In the genomic region with DNA sequence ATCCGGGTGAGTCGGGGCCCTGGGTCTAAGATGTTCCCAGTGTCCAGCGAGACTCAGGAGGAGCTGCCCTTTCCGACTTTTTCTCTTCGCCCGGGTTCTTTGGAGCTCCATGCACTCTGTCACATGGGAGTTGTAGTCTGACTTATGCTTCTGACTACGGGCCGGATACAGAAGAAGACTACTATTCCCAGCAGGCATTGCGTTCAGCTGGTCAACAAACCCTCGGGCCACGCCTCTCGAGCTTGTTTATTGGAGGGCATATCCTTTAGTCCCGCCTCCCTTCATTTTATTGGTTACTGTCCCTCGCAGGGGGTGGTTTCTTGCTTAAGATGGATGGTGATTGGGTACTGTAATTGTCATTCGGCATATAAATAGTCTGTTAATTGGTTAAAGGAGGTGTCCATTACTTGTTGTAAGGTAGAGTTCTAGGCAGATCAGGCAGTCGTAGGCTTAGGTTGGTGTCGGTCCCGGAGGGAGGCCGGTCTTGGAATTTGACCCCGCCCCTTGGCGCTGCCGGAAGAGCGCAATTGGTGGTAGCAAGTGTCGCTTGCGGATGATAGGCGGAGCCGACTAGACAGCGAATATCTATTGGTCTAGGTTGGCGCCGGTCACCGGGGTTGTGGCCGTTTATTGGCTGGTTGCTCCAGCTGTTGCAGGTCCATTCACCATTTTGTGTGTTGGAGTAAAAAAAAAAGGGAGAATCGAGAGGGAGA, we compare ENCODE assay signal across 8 mouse cellular contexts. TPM values are rescaled to one million over a fixed set of nuclear protein-coding genes. Genes with fewer than 3 reads are reported as not detected.
DNase-seq lines count a peak whose midpoint lies in the region; ATAC-seq and TF ChIP-seq lines count a peak whose summit lies in the region.

No protein-coding gene starts in this region.

- under 1% methylated on average over 33 of the region's 33 CpGs for WGBS in forebrain, embryonic 13.5 days
- WGBS in large intestine, adult 2 months: under 1% methylated on average over 33 of the region's 33 CpGs
- WGBS in liver, postnatal 0 days (ENCODE audit: insufficient replicate concordance): under 1% methylated on average over 33 of the region's 33 CpGs
- WGBS in neural tube, embryonic 14.5 days: under 1% methylated on average over 33 of the region's 33 CpGs

- DNase-seq in heart, postnatal 10 days: peak; percentile 99 to 100
- DNase-seq in large intestine, adult 2 months (ENCODE audit: low read depth, low spot score): peak; percentile 100
- DNase-seq in liver, postnatal 0 days: peak; percentile 98
- peak; percentile 98 for DNase-seq in testis, postnatal 10 days (ENCODE audit: low spot score)

- peaks cover 4% of the 10 kb centered on the region for H3K4me1 ChIP-seq in ES-Bruce4 (ENCODE audit: control insufficient read depth, insufficient read depth, low read length)
- peaks cover 26% of the 10 kb centered on the region for H3K4me1 ChIP-seq in forebrain, embryonic 13.5 days
- peaks cover 38% of the 10 kb centered on the region for H3K4me1 ChIP-seq in liver, postnatal 0 days (ENCODE audit: insufficient read depth)
- peaks cover 18% of the 10 kb centered on the region; the same call in 1 of the 2 replicates for H3K4me1 ChIP-seq in neural tube, embryonic 14.5 days (ENCODE audit: control insufficient read depth, insufficient read depth, low read length)

- peak overlapping the region; percentile 85 for H3K4me2 ChIP-seq in forebrain, embryonic 13.5 days
- H3K4me2 ChIP-seq in liver, postnatal 0 days (ENCODE audit: low read depth, low read length): peak overlapping the region; percentile 90
- H3K4me2 ChIP-seq in neural tube, embryonic 14.5 days (ENCODE audit: low read depth, low read length): peak overlapping the region; percentile 83

- no peak for TF ChIP-seq CTCF in ES-Bruce4 (IDR thresholded peaks at IDR 0.05; ENCODE audit: low read depth, low read length)
- no peak for TF ChIP-seq CTCF in liver, postnatal 0 days (IDR thresholded peaks at IDR 0.05; ENCODE audit: low read depth)

- peak overlapping the region; percentile 86 for H3K9ac ChIP-seq in ES-Bruce4 (ENCODE audit: low read depth, poor library complexity, severe bottlenecking)
- H3K9ac ChIP-seq in forebrain, embryonic 13.5 days: peak overlapping the region; percentile 82
- H3K9ac ChIP-seq in liver, postnatal 0 days (replicated peaks): peak overlapping the region; percentile 92
- peak overlapping the region; percentile 81 for H3K9ac ChIP-seq in neural tube, embryonic 14.5 days (replicated peaks; ENCODE audit: low read depth, low read length)

- TF ChIP-seq POLR2A in ES-Bruce4 (IDR thresholded peaks at IDR 0.05; ENCODE audit: insufficient read depth, low read length): no peak

- no peaks in the 10 kb centered on the region for H3K36me3 ChIP-seq in ES-Bruce4 (ENCODE audit: control insufficient read depth, insufficient read depth, low read length, poor library complexity, severe bottlenecking)
- peaks cover 25% of the 10 kb centered on the region for H3K36me3 ChIP-seq in forebrain, embryonic 13.5 days (ENCODE audit: poor library complexity, severe bottlenecking)
- peaks cover 17% of the 10 kb centered on the region for H3K36me3 ChIP-seq in liver, postnatal 0 days (replicated peaks; ENCODE audit: insufficient read depth, low read length)
- peaks cover 10% of the 10 kb centered on the region; the same call in 1 of the 2 replicates for H3K36me3 ChIP-seq in neural tube, embryonic 14.5 days (ENCODE audit: control insufficient read depth, insufficient read depth, low read length)

- no peak for TF ChIP-seq EP300 in ES-Bruce4 (IDR thresholded peaks at IDR 0.05; ENCODE audit: insufficient read depth, low read depth, low read length)
- TF ChIP-seq EP300 in liver, postnatal 0 days (IDR thresholded peaks at IDR 0.05; ENCODE audit: low read depth): peak; percentile 82

- H3K9me3 ChIP-seq in ES-Bruce4 (replicated peaks; ENCODE audit: control insufficient read depth, insufficient read depth, low read length, poor library complexity, severe bottlenecking): no peaks in the 10 kb centered on the region
- H3K9me3 ChIP-seq in forebrain, embryonic 13.5 days (replicated peaks): no peaks in the 10 kb centered on the region
- H3K9me3 ChIP-seq in liver, postnatal 0 days (ENCODE audit: low read length): no peaks in the 10 kb centered on the region
- no peaks in the 10 kb centered on the region for H3K9me3 ChIP-seq in neural tube, embryonic 14.5 days (ENCODE audit: control insufficient read depth, low read length)

- H3K4me3 ChIP-seq in ES-Bruce4 (ENCODE audit: low read depth, low read length): peak overlapping the region; percentile 78
- peak overlapping the region; percentile 74 for H3K4me3 ChIP-seq in forebrain, embryonic 13.5 days
- H3K4me3 ChIP-seq in liver, postnatal 0 days (ENCODE audit: low read depth, low read length): peak overlapping the region; percentile 87
- peak overlapping the region; percentile 69 for H3K4me3 ChIP-seq in neural tube, embryonic 14.5 days (ENCODE audit: low read depth, low read length)

- peak overlapping the region; percentile 35 for H3K27ac ChIP-seq in ES-Bruce4 (ENCODE audit: insufficient read depth, low read length)
- H3K27ac ChIP-seq in forebrain, embryonic 13.5 days: peak overlapping the region; percentile 78
- H3K27ac ChIP-seq in liver, postnatal 0 days (ENCODE audit: low read depth): peak overlapping the region; percentile 98
- H3K27ac ChIP-seq in neural tube, embryonic 14.5 days (ENCODE audit: low read depth, low read length): peak overlapping the region; percentile 90

- peak; percentile 94 for ATAC-seq in cerebellum, adult (ENCODE audit: insufficient number of reproducible peaks, low FRiP score, low TSS enrichment)
- ATAC-seq in forebrain, embryonic 13.5 days: peak; percentile 97
- ATAC-seq in liver, postnatal 0 days: peak; percentile 88
- peak; percentile 96 for ATAC-seq in neural tube, embryonic 14.5 days (ENCODE audit: low read depth)

- no peaks in the 10 kb centered on the region for H3K27me3 ChIP-seq in ES-Bruce4 (ENCODE audit: control insufficient read depth, insufficient read depth, low read length, poor library complexity, severe bottlenecking)
- H3K27me3 ChIP-seq in forebrain, embryonic 13.5 days: no peaks in the 10 kb centered on the region
- H3K27me3 ChIP-seq in liver, postnatal 0 days (ENCODE audit: insufficient read depth, low read length): no peaks in the 10 kb centered on the region
- no peaks in the 10 kb centered on the region for H3K27me3 ChIP-seq in neural tube, embryonic 14.5 days (ENCODE audit: control insufficient read depth, insufficient read depth, low read length)

- intact Hi-C loops in heart, postnatal 10 days (cut with DNase I): loop anchor here (2.0 kb wide), 1 partner anchor 17 kb away; a partner anchor contains a TSS

RNA-seq across cellular contexts. Expression of a gene that starts 0.4 kb away (rescaled TPM):
- polyA plus RNA-seq in ES-Bruce4 (2011; ENCODE audit: insufficient read depth, insufficient read length, low read depth, missing spikeins): 128 and 141 TPM in 2 replicates
- polyA plus RNA-seq in forebrain, embryonic 13.5 days (2015; fragmentation: Nextera tagmentation; extraction: Ambion mirVana): 45.9 and 47.0 TPM in 2 replicates
- total RNA-seq in heart, postnatal 10 days (2021): 10 to 100 TPM; 88.4 to 90.5 TPM
- polyA plus RNA-seq in large intestine, adult 2 months (2012; rRNA removed): 44.3 and 45.6 TPM in 2 replicates
- 8.9 and 9.7 TPM in 2 replicates for polyA plus RNA-seq in liver, postnatal 0 days (2015; fragmentation: Nextera tagmentation; extraction: Ambion mirVana)
- polyA plus RNA-seq in neural tube, embryonic 14.5 days (2014; fragmentation: Nextera tagmentation; extraction: Ambion mirVana): 43.3 and 46.6 TPM in 2 replicates

RNA-seq across cellular contexts. Expression of a gene that starts 17.3 kb away (rescaled TPM):
- polyA plus RNA-seq in ES-Bruce4 (2011; ENCODE audit: insufficient read depth, insufficient read length, low read depth, missing spikeins): 61.8 and 63.8 TPM in 2 replicates
- polyA plus RNA-seq in forebrain, embryonic 13.5 days (2015; fragmentation: Nextera tagmentation; extraction: Ambion mirVana): 5.5 and 5.8 TPM in 2 replicates
- total RNA-seq in heart, postnatal 10 days (2021): 10 to 100 TPM; 38.6 to 42.2 TPM
- polyA plus RNA-seq in large intestine, adult 2 months (2012; rRNA removed): 15.3 and 19.4 TPM in 2 replicates
- 4.6 and 5.2 TPM in 2 replicates for polyA plus RNA-seq in liver, postnatal 0 days (2015; fragmentation: Nextera tagmentation; extraction: Ambion mirVana)
- polyA plus RNA-seq in neural tube, embryonic 14.5 days (2014; fragmentation: Nextera tagmentation; extraction: Ambion mirVana): 4.5 and 4.8 TPM in 2 replicates

RNA-seq across cellular contexts. Expression of a gene that starts 29.9 kb away (rescaled TPM):
- 47.8 and 55.6 TPM in 2 replicates for polyA plus RNA-seq in ES-Bruce4 (2011; ENCODE audit: insufficient read depth, insufficient read length, low read depth, missing spikeins)
- 513 and 525 TPM in 2 replicates for polyA plus RNA-seq in forebrain, embryonic 13.5 days (2015; fragmentation: Nextera tagmentation; extraction: Ambion mirVana)
- total RNA-seq in heart, postnatal 10 days (2021): 10 to 100 TPM; 12.8 to 16.0 TPM
- polyA plus RNA-seq in large intestine, adult 2 months (2012; rRNA removed): 173 and 176 TPM in 2 replicates
- 23.4 and 25.4 TPM in 2 replicates for polyA plus RNA-seq in liver, postnatal 0 days (2015; fragmentation: Nextera tagmentation; extraction: Ambion mirVana)
- 561 and 590 TPM in 2 replicates for polyA plus RNA-seq in neural tube, embryonic 14.5 days (2014; fragmentation: Nextera tagmentation; extraction: Ambion mirVana)

RNA-seq across cellular contexts. Expression of a gene that starts 30.3 kb away (rescaled TPM):
- polyA plus RNA-seq in ES-Bruce4 (2011; ENCODE audit: insufficient read depth, insufficient read length, low read depth, missing spikeins): 77.3 and 84.3 TPM in 2 replicates
- polyA plus RNA-seq in forebrain, embryonic 13.5 days (2015; fragmentation: Nextera tagmentation; extraction: Ambion mirVana): 11.2 and 12.9 TPM in 2 replicates
- total RNA-seq in heart, postnatal 10 days (2021): 10 to 100 TPM; 69.7 to 72.0 TPM
- polyA plus RNA-seq in large intestine, adult 2 months (2012; rRNA removed): 95.8 and 123 TPM in 2 replicates
- polyA plus RNA-seq in liver, postnatal 0 days (2015; fragmentation: Nextera tagmentation; extraction: Ambion mirVana): 4.3 and 5.1 TPM in 2 replicates
- polyA plus RNA-seq in neural tube, embryonic 14.5 days (2014; fragmentation: Nextera tagmentation; extraction: Ambion mirVana): 21.5 and 25.1 TPM in 2 replicates

RNA-seq across cellular contexts. Expression of a gene that starts 33.3 kb away (rescaled TPM):
- polyA plus RNA-seq in ES-Bruce4 (2011; ENCODE audit: insufficient read depth, insufficient read length, low read depth, missing spikeins): 1.3 and 1.6 TPM in 2 replicates
- polyA plus RNA-seq in forebrain, embryonic 13.5 days (2015; fragmentation: Nextera tagmentation; extraction: Ambion mirVana): 0.93 and 1.6 TPM in 2 replicates
- total RNA-seq in heart, postnatal 10 days (2021): not detected
- polyA plus RNA-seq in large intestine, adult 2 months (2012; rRNA removed): not detected in 2 replicates
- not detected in 2 replicates for polyA plus RNA-seq in liver, postnatal 0 days (2015; fragmentation: Nextera tagmentation; extraction: Ambion mirVana)
- 2.7 and 4.3 TPM in 2 replicates for polyA plus RNA-seq in neural tube, embryonic 14.5 days (2014; fragmentation: Nextera tagmentation; extraction: Ambion mirVana)

Comparison
In these comparisons a context has a peak if more than half of its experiments do, and no peak if none do; other contexts are left out.
1. Peak in every context shown above with its lines: DNase-seq, ATAC-seq, H3K4me3 ChIP-seq and H3K27ac ChIP-seq.
2. H3K27ac ChIP-seq: peak in every context shown above with its lines; median percentile 98 in liver, postnatal 0 days; 90 in neural tube, embryonic 14.5 days; 78 in forebrain, embryonic 13.5 days; 35 in ES-Bruce4.